Mouse (Mus musculus) lung, postnatal 14 days (tissue): ENCODE results near the gene Atp6v0a1.
"Not testable (repeated sequence)": the region's sequence is repeated elsewhere in the genome, so short reads cannot be mapped to it uniquely, and the experiment has no call there.

ENCODE experiments used
- DNase-seq: peaks from one replicate; pipeline ENCODE4 v3.0.0; 2021

The Atp6v0a1 gene

GRCm38 (mm10) chr11:100982087-100982486 is 27.2 kb upstream of the Atp6v0a1 start:
- no peak for DNase-seq

DNA sequence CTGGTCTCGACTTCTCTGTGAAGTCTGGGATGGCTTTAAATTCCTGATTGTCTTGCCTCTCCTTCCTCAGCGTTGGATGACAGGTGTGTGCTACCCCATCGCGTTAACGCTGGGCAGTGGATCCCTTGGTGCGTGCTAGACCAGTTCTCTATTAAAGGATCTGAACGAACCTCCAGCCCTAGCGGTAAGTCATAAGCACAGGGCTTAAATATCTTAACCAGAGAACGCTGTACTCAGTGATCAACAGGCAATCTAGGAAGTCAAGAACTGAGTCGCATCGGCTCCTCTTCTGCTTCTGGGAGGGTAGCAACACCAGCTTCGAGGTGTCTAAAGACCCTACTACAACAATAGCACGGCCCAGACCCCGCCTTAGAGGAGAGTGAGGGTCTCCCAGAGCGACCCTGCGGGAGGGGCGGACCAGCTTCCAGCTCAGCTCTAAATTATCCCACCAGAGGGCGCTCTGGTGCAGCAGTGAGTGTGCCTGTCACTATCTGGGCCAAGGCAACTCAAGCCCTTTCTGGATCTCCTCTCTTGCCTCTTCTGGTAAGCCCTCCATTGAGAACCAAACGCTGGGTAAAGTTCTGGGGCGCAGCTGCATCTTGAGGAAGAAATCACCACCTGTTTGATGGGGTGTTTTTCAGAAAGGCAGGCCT is 26.0 kb upstream of the Atp6v0a1 start:
- DNase-seq, result peak; percentile 93

GRCm38 (mm10) chr11:100983778-100984131 is 25.5 kb upstream of the Atp6v0a1 start:
- no peak for DNase-seq

DNA sequence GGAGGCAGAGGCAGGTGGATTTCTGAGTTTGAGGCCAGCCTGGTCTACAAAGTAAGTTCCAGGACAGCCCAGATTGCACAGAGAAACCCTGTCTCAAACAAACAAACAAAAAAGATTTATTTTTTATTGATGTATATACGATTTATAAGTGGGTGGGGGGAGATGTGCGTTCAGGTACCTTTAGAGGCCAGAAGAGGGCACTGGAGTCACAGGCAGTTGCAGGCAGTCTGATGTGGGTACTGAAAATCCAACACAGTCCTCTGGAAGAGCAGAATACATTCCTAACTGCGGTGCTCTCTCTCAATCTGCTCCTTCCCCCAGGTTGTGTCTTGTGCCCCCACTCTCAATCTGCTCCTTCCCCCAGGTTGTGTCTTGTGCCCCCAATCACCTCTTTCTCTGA is 23.6 kb upstream of the Atp6v0a1 start:
- no peak for DNase-seq

DNA sequence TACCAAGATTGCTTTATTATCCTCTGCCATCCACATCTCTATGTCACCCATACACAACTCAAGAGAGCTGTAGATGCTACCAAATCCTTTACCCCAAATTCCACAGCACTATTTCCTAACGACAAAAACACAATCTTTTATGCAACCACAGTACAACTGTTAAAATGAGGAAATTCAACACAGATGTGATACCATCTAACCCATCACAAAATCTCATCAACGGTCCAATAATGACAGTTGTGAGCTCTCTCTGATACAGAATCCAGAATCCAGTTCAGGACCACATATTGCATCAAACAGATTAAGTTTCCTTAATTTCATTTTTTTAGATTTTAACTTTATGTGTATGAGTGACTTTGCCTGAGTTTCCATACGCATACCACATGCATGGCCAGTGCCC is 20.6 kb upstream of the Atp6v0a1 start:
- DNase-seq, result no peak

DNA sequence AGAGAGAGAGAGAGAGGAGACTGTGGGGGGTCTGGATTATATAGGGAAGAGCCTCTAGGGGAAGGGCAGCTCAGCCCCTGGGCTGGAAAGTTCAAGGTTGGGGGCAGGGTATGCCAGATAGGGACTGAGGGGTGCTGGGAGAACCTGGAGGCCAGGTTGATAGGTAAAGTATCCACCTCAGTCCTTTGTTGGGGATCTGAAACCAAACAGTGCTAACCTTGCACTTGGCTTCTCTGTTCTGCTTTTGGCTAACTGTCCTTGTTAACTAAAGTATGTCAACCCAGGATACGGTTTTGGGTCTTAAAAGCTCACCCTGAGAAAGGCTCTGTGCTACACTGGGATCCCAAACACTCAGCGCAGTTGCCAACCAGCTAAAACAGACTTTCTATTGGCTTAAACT is 19.6 kb upstream of the Atp6v0a1 start:
- DNase-seq, result no peak

- no peak for DNase-seq
These were observed 18.2 kb upstream of the Atp6v0a1 start for GRCm38 (mm10) chr11:100991027-100991534.

- DNase-seq, result no peak
These were observed 15.8 kb upstream of the Atp6v0a1 start for GRCm38 (mm10) chr11:100993437-100993836.

DNA sequence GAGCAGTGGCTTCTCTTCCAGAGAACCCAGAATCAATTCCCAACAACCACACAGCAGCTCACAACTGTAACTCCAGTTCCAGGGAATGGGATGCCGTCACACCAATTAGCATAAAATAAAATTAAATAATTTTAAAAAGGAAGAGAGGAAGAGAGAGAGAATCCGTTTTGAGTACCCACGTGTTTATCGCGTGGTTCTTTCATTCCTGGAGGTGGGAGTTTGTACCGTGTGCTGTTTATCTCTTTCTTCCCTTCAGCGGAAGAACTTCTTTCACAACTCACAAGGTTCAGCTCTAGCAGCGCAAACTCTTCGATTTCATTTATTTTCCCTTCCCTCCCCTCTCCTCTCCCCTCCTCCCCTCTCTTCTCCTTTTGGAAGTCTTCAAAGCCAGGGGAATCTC is 15.0 kb upstream of the Atp6v0a1 start:
- no peak for DNase-seq

- no peak for DNase-seq
These were observed 14.6 kb upstream of the Atp6v0a1 start for GRCm38 (mm10) chr11:100994655-100995054.

DNA sequence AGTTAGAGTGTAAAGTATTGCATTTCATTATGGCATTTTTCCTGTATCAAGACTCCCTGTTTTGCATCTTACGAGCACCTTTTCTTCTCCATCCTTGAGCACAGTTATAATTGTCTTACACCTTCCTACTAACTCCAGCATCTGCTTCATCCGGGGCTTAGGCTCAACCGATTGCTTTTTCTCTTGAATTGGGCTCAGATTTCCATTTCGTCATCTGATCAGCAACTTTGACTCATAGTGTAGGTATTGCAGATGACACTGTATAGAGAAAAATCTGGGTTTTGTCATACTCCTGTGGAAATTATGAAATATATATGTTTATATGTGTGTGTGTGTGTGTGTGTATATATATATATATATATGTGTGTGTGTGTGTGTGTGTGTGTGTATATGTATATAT is 12.8 kb upstream of the Atp6v0a1 start:
- DNase-seq, result no peak

GRCm38 (mm10) chr11:100998836-100999235 is 10.4 kb upstream of the Atp6v0a1 start:
- DNase-seq, result no peak

DNA sequence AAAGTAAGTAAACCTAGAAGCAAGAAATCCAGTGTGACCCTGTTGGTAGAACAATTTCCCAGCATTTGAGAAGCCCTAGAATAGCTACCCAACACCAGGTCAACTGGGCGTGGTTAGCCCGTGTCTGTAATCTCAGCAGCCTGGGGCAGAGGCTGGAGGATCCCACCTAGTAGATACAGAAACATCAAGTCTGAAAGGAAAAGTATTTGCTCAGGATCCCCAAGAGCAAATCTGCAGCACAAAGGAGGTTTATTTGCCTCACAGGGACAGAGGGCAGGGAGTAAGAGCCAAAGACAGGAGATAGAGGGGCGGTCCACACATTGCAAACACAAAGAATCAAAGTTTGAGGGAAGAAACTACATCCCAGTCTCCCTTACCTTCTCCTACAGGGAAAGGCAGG is 10.0 kb upstream of the Atp6v0a1 start:
- DNase-seq, result no peak

DNA sequence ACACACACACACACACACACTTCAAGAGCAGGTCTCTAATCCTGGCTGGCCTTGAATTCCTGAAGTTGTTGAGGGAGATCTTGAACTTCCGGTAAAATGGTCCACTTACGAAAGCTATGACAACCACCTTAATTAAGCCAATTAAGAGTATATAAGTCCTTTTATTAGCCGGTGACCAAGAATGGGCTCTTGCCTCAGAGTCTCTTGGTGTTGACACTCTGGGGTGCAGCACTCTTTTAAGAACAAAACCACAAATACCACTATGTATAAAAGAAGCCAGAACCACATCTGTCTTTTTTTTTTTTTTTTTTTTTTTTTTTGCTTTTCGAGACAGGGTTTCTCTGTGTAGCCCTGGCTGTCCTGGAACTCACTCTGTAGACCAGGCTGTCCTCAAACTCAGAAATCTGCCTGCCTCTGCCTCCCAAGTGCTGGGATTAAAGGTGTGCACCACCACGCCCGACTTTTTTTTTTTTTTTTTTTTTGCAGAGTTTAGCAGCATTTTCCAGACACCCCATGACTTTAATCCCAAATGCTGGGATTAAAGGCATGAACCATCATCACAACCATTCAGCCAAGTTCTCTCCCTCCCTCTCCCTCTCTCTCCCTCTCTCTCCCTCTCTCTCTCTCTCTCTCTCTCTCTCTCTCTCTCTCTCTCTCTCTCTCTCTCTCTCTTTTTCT is 7.2 kb upstream of the Atp6v0a1 start:
- DNase-seq, result not testable (repeated sequence)

GRCm38 (mm10) chr11:101003025-101003685 is 6.1 kb upstream of the Atp6v0a1 start:
- DNase-seq, result peak; percentile 26

- DNase-seq, result peak; percentile 60
These were observed 826 bp upstream of the Atp6v0a1 start for GRCm38 (mm10) chr11:101008206-101009045.

GRCm38 (mm10) chr11:101009888-101010784 is 884 bp downstream of the Atp6v0a1 start:
- DNase-seq, result peak; percentile 22

- DNase-seq, result no peak
These were observed 2.4 kb downstream of the Atp6v0a1 start for GRCm38 (mm10) chr11:101011641-101012040.

GRCm38 (mm10) chr11:101023371-101023770 is 14.1 kb downstream of the Atp6v0a1 start:
- DNase-seq, result no peak

DNA sequence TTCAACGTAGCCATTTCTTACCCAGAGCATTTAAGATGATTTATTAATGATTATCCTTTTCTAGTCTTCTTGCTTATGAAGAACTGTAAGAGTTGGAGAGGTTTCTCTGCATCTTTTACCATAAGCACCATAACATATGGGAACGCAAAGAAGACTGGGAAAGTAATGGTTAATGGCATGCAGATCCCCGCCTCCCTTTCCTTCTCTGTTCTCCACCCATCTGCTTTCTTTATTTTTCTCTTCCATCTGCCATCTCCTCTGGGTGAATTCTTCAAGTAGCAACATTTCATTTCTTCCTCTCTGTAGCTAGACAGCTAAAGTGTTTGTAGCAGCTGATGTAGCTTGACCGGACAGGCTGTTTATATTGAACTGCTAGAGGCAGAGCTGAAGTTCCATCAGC is 14.7 kb downstream of the Atp6v0a1 start:
- DNase-seq, result no peak

GRCm38 (mm10) chr11:101027121-101027520 is 17.9 kb downstream of the Atp6v0a1 start:
- no peak for DNase-seq

DNA sequence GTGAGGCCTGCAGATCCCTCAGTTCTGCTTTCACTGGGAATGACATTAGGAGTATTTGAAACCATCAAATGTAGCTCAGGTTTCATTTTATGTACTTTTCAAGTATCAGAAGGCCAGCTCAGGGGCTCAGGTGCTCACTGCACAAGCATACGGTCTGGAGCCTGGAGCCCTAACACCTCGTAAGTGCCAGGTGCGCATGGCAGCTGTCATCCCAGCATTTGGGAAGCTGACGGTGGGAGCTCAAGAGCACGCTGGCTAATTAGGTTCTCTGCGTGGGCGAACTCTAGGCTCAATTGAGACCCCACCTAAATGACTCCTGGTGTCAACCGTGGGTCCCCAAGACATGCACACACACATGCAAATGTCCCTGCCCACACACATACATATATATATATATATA is 20.1 kb downstream of the Atp6v0a1 start:
- DNase-seq, result no peak
